Mouse (Mus musculus) urinary bladder, postnatal 25 days (tissue): ENCODE measurements around the gene Gad1.

Experiments used
- DNase-seq: peaks from one replicate; pipeline ENCODE4 v3.0.0; 2022; ENCODE audit warnings: low spot score

Gene Gad1

GRCm38 (mm10) chr2:70552772-70553171 lies at the start of gene Gad1:
Gene Gad1, plus strand, starts transcription at chr2:70553072.
- DNase-seq = no peak

- no peak for DNase-seq
Measured at GRCm38 (mm10) chr2:70503436-70503835, 49.4 kb upstream of the Gad1 start.

- DNase-seq = no peak
Measured at GRCm38 (mm10) chr2:70505229-70505628, 47.6 kb upstream of the Gad1 start.

GRCm38 (mm10) chr2:70505896-70506295 lies 47.0 kb upstream of the Gad1 start:
- no peak for DNase-seq

- no peak for DNase-seq
Measured at GRCm38 (mm10) chr2:70506372-70506771, 46.5 kb upstream of the Gad1 start.

- DNase-seq = no peak
Measured at GRCm38 (mm10) chr2:70508496-70508895, 44.4 kb upstream of the Gad1 start, which contains the start of gene Erich2. Gene Erich2, plus strand, starts transcription at chr2:70508819.

- DNase-seq = peak; percentile 58
Measured at GRCm38 (mm10) chr2:70509021-70509632, 43.7 kb upstream of the Gad1 start.

- peak; percentile 29 for DNase-seq
Measured at GRCm38 (mm10) chr2:70538283-70538682, 14.6 kb upstream of the Gad1 start.

- DNase-seq = no peak
Measured at GRCm38 (mm10) chr2:70550671-70551070, 2.2 kb upstream of the Gad1 start.

GRCm38 (mm10) chr2:70551446-70551845 lies 1.4 kb upstream of the Gad1 start:
- DNase-seq = no peak

- no peak for DNase-seq
Measured at GRCm38 (mm10) chr2:70552067-70552598, 739 bp upstream of the Gad1 start.

- DNase-seq = no peak
Measured at GRCm38 (mm10) chr2:70553826-70554225, 954 bp downstream of the Gad1 start.

- DNase-seq = peak; percentile 60
Measured at GRCm38 (mm10) chr2:70558112-70558842, 5.4 kb downstream of the Gad1 start.

GRCm38 (mm10) chr2:70558843-70559451 lies 6.1 kb downstream of the Gad1 start:
- no peak for DNase-seq

GRCm38 (mm10) chr2:70559520-70559919 lies 6.6 kb downstream of the Gad1 start:
- peak; percentile 55 for DNase-seq

GRCm38 (mm10) chr2:70561077-70561795 lies 8.4 kb downstream of the Gad1 start:
- DNase-seq = peak; percentile 30

GRCm38 (mm10) chr2:70562011-70562491 lies 9.2 kb downstream of the Gad1 start:
- DNase-seq = no peak

- DNase-seq = no peak
Measured at GRCm38 (mm10) chr2:70562611-70562980, 9.7 kb downstream of the Gad1 start.

- no peak for DNase-seq
Measured at GRCm38 (mm10) chr2:70562981-70563671, 10.3 kb downstream of the Gad1 start.

GRCm38 (mm10) chr2:70563721-70564645 lies 11.1 kb downstream of the Gad1 start:
- no peak for DNase-seq
